Mouse (Mus musculus): Measurements from ENCODE around the gene Efna5. TPM values are rescaled to one million over a fixed set of nuclear protein-coding genes. Genes with fewer than 3 reads are reported as not detected.

Efna5 gene
- polyA plus RNA-seq (2016; fragmentation: Nextera tagmentation; extraction: Ambion mirVana) = 40.6 and 41.6 TPM in 2 replicates

GRCm38 (mm10) chr17:62881176-62881790 lies at the start of gene Efna5:
Gene Efna5, minus strand, starts transcription at chr17:62881317.
- no peaks in the 10 kb centered on the region for H3K4me1 ChIP-seq
- peak; percentile 42 for ATAC-seq (ENCODE audit: low FRiP score, low read depth)
- H3K36me3 ChIP-seq = no peaks in the 10 kb centered on the region
- H3K4me2 ChIP-seq (replicated peaks) = peak within 1 kb of the TSS; percentile 74
- peak within 1 kb of the TSS; percentile 84 for H3K4me3 ChIP-seq
- H3K9ac ChIP-seq = peak within 1 kb of the TSS; percentile 91
- under 1% methylated on average over 50 of the region's 68 CpGs for WGBS
- H3K9me3 ChIP-seq = no peaks in the 10 kb centered on the region
- no peaks in the 10 kb centered on the region for H3K27me3 ChIP-seq (replicated peaks)
- H3K27ac ChIP-seq = peak within 1 kb of the TSS; percentile 87

DNA sequence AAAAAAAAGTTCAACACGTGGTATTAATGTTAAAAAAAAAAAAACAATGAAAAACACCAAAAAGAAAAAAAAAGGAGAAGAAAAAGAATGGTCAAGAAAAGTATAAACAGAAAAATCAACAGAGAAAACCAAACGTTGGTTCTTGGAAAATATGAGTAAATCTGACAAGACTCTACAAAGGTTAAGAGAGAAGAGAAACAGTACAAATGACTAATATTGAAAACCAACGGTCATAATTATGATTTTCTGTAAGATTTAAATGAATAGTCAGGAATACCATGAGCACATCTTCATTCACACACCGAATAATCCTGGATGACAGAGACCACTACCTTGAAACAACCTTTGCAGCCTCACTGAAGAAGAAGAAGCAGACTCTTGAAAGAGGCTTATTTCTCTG lies 34.2 kb upstream of the Efna5 start:
- no peaks in the 10 kb centered on the region for H3K4me1 ChIP-seq
- no peak for ATAC-seq (ENCODE audit: low FRiP score, low read depth)
- H3K4me3 ChIP-seq = no peak overlapping the region
- no peak overlapping the region for H3K9ac ChIP-seq
- WGBS = 85% methylated on average over 4 of the region's 4 CpGs
- H3K36me3 ChIP-seq = no peaks in the 10 kb centered on the region
- no peaks in the 10 kb centered on the region for H3K27me3 ChIP-seq (replicated peaks)
- H3K27ac ChIP-seq = no peak overlapping the region
- H3K4me2 ChIP-seq (replicated peaks) = no peak overlapping the region
- no peaks in the 10 kb centered on the region for H3K9me3 ChIP-seq

GRCm38 (mm10) chr17:62905692-62906445 lies 24.8 kb upstream of the Efna5 start:
- H3K4me2 ChIP-seq (replicated peaks) = no peak overlapping the region
- no peaks in the 10 kb centered on the region; the same call in 1 of the 2 replicates for H3K4me1 ChIP-seq
- no peaks in the 10 kb centered on the region for H3K27me3 ChIP-seq (replicated peaks)
- WGBS = 65% methylated on average over 16 of the region's 16 CpGs
- no peak overlapping the region for H3K27ac ChIP-seq
- ATAC-seq (ENCODE audit: low FRiP score, low read depth) = no peak
- no peaks in the 10 kb centered on the region for H3K9me3 ChIP-seq
- H3K9ac ChIP-seq = no peak overlapping the region
- no peaks in the 10 kb centered on the region for H3K36me3 ChIP-seq
- H3K4me3 ChIP-seq = no peak overlapping the region

DNA sequence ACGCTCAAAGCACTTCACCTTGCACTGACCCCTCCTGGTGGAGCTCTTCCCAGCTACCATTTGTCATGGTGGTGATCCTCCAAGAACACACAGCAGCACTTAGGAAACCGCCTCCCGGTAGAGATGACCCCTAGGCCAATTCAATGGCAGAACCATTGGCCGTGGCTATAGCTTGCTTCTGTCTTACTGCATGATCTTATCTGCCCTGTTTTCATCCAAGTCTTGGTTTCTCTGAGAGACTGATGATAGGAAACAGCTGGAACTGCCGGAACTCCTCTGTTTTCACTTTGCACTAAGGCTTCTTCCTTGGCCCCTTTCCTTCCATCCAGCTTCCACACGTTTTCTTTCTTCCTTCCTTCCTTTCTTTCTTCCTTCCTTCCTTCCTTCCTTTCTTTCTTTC lies 17.9 kb upstream of the Efna5 start:
- no peaks in the 10 kb centered on the region for H3K4me1 ChIP-seq
- WGBS = 81% methylated on average over 6 of the region's 6 CpGs
- H3K27ac ChIP-seq = no peak overlapping the region
- no peak overlapping the region for H3K4me3 ChIP-seq
- H3K4me2 ChIP-seq (replicated peaks) = no peak overlapping the region
- no peak for ATAC-seq (ENCODE audit: low FRiP score, low read depth)
- no peak overlapping the region for H3K9ac ChIP-seq
- no peaks in the 10 kb centered on the region for H3K27me3 ChIP-seq (replicated peaks)
- no peaks in the 10 kb centered on the region for H3K9me3 ChIP-seq
- H3K36me3 ChIP-seq = no peaks in the 10 kb centered on the region

DNA sequence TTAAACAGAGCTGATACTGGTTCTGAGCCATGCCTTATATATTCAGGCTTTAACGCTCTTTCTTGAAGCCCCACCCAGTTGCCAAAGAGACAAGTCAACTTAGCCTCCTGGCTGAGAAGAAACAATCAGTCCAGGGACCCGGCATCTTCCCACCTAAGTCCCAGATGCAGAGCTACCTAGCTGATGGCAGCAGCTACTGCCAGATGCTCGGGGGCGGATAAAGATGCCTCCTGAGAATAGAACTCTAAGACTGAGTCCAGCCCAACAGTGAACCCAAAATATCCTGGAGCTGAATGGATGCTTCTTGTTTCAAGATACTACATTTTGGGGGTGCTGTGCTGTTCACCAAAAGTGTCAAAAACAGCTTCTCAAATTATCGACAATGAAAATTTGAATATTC lies 8.9 kb upstream of the Efna5 start:
- Histone ChIP-seq H3K9me3 (no peaks in the 10 kb centered on the region), H3K27me3 (replicated peaks) (no peaks in the 10 kb centered on the region), H3K4me3 (no peak overlapping the region), H3K27ac (no peak overlapping the region), H3K9ac (no peak overlapping the region), H3K36me3 (no peaks in the 10 kb centered on the region), H3K4me1 (no peaks in the 10 kb centered on the region), H3K4me2 (replicated peaks) (no peak overlapping the region)
- ATAC-seq (ENCODE audit: low FRiP score, low read depth) = no peak
- WGBS = 87% methylated on average over 5 of the region's 5 CpGs

- Histone ChIP-seq H3K27me3 (replicated peaks) (no peaks in the 10 kb centered on the region), H3K9me3 (no peaks in the 10 kb centered on the region), H3K36me3 (no peaks in the 10 kb centered on the region), H3K9ac (peak overlapping the region; percentile 48), H3K4me3 (peak overlapping the region; percentile 84), H3K4me2 (replicated peaks) (peak overlapping the region; percentile 74), H3K4me1 (no peaks in the 10 kb centered on the region), H3K27ac (no peak overlapping the region)
- WGBS = under 1% methylated on average over 16 of the region's 16 CpGs
- ATAC-seq (ENCODE audit: low FRiP score, low read depth) = no peak
Measured at GRCm38 (mm10) chr17:62884129-62884506, 3.0 kb upstream of the Efna5 start.

DNA sequence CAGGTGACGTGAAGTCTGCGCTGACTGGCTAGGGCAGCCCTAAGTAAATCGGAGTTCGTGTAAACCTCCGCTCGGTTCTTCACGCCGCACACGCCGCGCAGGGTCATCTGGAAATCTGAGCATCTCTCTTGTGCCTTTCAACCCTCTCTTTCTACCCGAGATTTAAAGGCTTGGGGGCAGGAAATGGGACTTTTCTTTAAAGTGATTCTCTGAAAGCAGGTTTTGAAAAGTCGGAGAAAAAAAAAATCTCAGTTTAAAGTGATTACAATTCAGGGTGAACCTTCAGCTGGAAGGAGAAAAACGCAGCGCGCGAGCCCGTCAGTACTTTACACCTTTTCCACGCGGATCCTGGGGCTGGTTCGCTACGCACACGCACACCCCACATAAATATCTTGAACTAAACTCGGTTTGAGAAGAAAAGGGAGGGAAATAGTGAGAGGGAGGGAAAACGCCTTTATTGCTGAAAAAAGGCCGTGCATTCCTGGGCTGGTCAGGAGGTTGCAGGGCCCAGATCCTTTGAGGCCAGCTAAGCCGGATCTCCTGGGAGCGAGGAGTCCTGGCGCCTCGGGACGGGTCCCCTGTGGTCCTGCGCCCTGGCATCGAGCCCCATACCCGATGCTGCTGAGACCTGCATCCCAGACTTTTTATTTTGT lies 2.5 kb upstream of the Efna5 start:
- no peak overlapping the region for H3K27ac ChIP-seq
- WGBS = under 1% methylated on average over 34 of the region's 34 CpGs

GRCm38 (mm10) chr17:62882726-62883475 lies 1.8 kb upstream of the Efna5 start:
- Histone ChIP-seq H3K4me2 (replicated peaks) (peak overlapping the region; percentile 74), H3K27ac (peak overlapping the region; percentile 87; the same call in 1 of the 2 replicates), H3K9ac (peak overlapping the region; percentile 91), H3K4me1 (no peaks in the 10 kb centered on the region), H3K4me3 (peak overlapping the region; percentile 84), H3K9me3 (no peaks in the 10 kb centered on the region), H3K27me3 (replicated peaks) (no peaks in the 10 kb centered on the region), H3K36me3 (no peaks in the 10 kb centered on the region)
- WGBS = under 1% methylated on average over 52 of the region's 53 CpGs
- ATAC-seq (ENCODE audit: low FRiP score, low read depth) = peak; percentile 72

More for the DNA sequence above, 2.5 kb upstream of the Efna5 start:
- H3K4me1 ChIP-seq = no peaks in the 10 kb centered on the region
- H3K9ac ChIP-seq = peak overlapping the region; percentile 48
- no peaks in the 10 kb centered on the region for H3K9me3 ChIP-seq
- H3K4me3 ChIP-seq = peak overlapping the region; percentile 84
- H3K36me3 ChIP-seq = no peaks in the 10 kb centered on the region
- H3K4me2 ChIP-seq (replicated peaks) = peak overlapping the region; percentile 74
- H3K27me3 ChIP-seq (replicated peaks) = no peaks in the 10 kb centered on the region
- ATAC-seq (ENCODE audit: low FRiP score, low read depth) = 0 out of 2 replicates have a peak, but pooled peaks have one; percentile 15

- no peaks in the 10 kb centered on the region for H3K36me3 ChIP-seq
- peak overlapping the region; percentile 87 for H3K27ac ChIP-seq
- H3K4me3 ChIP-seq = peak overlapping the region; percentile 84
- H3K9me3 ChIP-seq = no peaks in the 10 kb centered on the region
- under 1% methylated on average over 58 of the region's 58 CpGs for WGBS
- peak; percentile 34 for ATAC-seq (ENCODE audit: low FRiP score, low read depth)
- H3K4me2 ChIP-seq (replicated peaks) = peak overlapping the region; percentile 74
- H3K9ac ChIP-seq = peak overlapping the region; percentile 91
- no peaks in the 10 kb centered on the region for H3K27me3 ChIP-seq (replicated peaks)
- no peaks in the 10 kb centered on the region for H3K4me1 ChIP-seq
Measured at GRCm38 (mm10) chr17:62881791-62882725, 941 bp upstream of the Efna5 start.

DNA sequence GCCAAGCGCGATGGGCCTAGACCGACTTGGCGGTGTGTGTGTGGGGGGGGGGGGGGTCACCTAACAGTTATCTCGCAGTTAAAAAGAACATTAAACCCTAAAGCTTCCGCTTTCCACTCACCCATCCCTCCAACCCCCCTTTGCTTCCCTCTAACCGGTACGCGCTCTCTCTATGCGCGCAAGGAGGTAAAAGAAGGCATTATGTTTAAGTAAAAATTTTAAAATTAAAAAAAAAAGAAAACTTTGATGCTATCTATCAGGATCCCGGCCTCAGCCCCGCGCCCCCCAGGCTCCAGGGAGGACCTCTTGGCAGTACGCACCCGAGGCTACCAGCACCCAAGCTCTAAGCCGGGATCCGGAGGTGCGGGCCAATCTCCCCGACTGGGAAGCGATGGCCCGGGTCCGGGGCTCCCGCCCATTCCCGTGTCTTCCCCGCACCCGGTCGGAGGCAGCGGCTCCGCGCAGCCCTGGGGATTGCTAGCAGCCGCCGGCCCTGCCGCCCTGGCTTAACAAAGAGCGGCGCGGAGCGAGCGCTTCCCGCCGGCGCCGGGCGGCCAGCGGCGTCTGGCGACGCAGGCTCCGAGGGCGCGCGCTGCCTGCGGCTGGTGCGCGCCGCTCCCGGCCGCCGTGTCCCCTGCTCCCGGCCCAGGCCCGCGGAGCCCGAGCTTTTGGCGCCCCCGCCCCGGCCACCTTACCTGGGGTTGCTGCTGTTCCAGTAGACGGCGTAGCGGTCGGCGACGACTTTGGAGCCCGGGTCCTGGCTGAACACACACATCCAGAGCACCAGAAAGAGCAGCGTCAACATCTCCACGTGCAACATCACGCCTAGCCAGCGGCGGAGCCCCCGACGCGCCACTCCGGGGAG lies 574 bp downstream of the Efna5 start:
- ATAC-seq (ENCODE audit: low FRiP score, low read depth) = peak; percentile 34
- under 1% methylated on average over 82 of the region's 82 CpGs for WGBS
- peak overlapping the region; percentile 84 for H3K4me3 ChIP-seq
- H3K27ac ChIP-seq = peak overlapping the region; percentile 87
- H3K9ac ChIP-seq = peak overlapping the region; percentile 91
- no peaks in the 10 kb centered on the region for H3K36me3 ChIP-seq
- no peaks in the 10 kb centered on the region for H3K9me3 ChIP-seq
- H3K4me1 ChIP-seq = peaks cover 4% of the 10 kb centered on the region; the same call in 1 of the 2 replicates
- no peaks in the 10 kb centered on the region for H3K27me3 ChIP-seq (replicated peaks)
- H3K4me2 ChIP-seq (replicated peaks) = peak overlapping the region; percentile 74
